Mouse (Mus musculus) bone marrow macrophage, adult 2 months (primary cell): ENCODE results near the gene 2810408A11Rik.

ENCODE experiments used
- CTCF ChIP-seq: IDR thresholded peaks from 2 replicates; pipeline ENCODE4 v1.5.1; 2012; ENCODE audit warnings: low read depth, mild to moderate bottlenecking, low read length, moderate library complexity
- POLR2A ChIP-seq: IDR thresholded peaks from 2 replicates; pipeline ENCODE4 v1.6.1; 2012; ENCODE audit warnings: mild to moderate bottlenecking, low read depth, low read length, borderline replicate concordance

- TF ChIP-seq CTCF (no peak), POLR2A (no peak)
Measured at GRCm38 (mm10) chr11:69849884-69850283, 50.9 kb downstream of the 2810408A11Rik start.
